Mouse (Mus musculus): ENCODE measurements around the gene Egflam. TPM values are rescaled to one million over a fixed set of nuclear protein-coding genes. Genes with fewer than 3 reads are reported as not detected.

Egflam gene
- polyA plus RNA-seq, 1 experiment from 2014 or later = 14.3 TPM

DNA sequence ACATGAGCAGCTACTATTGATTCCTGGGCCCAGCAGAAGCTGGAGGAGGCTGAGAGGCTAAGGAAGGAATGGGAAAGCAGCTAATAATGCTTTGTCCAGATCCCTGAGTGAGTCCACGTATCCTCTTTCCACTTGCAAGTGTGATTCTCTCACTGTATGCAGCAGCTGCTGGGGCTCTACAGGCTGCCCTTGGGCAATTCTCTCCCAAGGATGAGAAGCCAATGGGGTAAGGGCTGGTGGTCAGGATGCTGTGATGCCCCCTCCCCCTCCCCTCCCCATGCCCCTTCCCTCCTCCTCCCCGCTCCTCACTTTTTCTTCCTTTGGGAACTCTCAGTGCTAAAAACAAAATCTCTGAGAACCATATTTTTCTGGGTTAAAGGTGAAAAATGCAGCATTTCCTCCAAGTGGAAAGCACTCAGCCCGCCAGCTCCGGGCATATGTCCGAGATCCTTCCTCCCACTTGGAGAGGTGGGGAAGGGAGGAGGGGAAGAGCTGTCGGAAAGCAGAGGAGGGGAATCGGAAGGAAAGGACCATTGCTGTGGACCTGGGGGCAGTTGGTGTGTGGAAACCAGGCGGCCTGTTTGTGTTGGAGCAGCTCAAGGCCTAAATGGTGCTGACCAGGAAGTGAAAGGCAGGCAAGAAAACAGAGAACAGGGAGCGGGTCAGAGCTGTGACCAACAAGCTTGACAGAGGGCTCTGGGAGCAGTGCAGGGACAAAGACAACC, 194.4 kb downstream of the Egflam start:
- no peak for TF ChIP-seq CTCF (IDR thresholded peaks at IDR 0.05; ENCODE audit: low read depth)
- 0 out of 2 replicates have a peak, but pooled peaks cover 22% of the 10 kb centered on the region for H3K4me1 ChIP-seq (replicated peaks; ENCODE audit: insufficient read depth, low read length)
- WGBS = 42% methylated on average over 9 of the region's 9 CpGs
- no peak overlapping the region for H3K9ac ChIP-seq (ENCODE audit: low read depth, low read length)
- no peak overlapping the region for H3K4me3 ChIP-seq (replicated peaks; ENCODE audit: low read depth, low read length)
- peak; percentile 85 for DNase-seq (ENCODE audit: low spot score)
- H3K9me3 ChIP-seq (replicated peaks; ENCODE audit: low read length) = no peaks in the 10 kb centered on the region
- no peaks in the 10 kb centered on the region for H3K27me3 ChIP-seq (ENCODE audit: insufficient read depth, low read length)
- no peak overlapping the region for H3K4me2 ChIP-seq (ENCODE audit: low read length)
- no peaks in the 10 kb centered on the region for H3K36me3 ChIP-seq (ENCODE audit: insufficient read depth, low read length)
- peak overlapping the region; percentile 58; the same call in 1 of the 2 replicates for H3K27ac ChIP-seq
- peak; percentile 46 for ATAC-seq (replicated peaks; ENCODE audit: low FRiP score, low read depth)

DNA sequence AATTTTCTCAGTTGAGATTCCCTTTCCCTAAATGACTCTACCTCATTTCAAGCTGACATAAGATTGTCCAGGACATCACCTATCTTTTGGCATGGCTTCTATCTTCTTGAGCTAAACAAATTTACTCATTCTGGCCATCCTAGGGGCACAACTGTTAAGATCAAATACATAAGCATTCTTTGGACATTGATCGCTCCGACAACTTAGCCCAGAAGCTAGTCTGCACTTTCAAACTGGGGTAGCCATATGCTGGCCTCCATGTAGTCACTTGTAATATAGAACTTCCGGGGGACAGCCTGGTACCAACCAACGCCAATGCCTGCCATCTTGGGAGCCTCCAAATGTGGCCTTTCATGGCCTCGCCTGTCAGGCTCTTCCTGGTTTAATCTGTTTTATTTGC, 195.2 kb downstream of the Egflam start:
- Histone ChIP-seq H3K4me2 (ENCODE audit: low read length) (no peak overlapping the region), H3K9me3 (replicated peaks; ENCODE audit: low read length) (no peaks in the 10 kb centered on the region), H3K27me3 (ENCODE audit: insufficient read depth, low read length) (no peaks in the 10 kb centered on the region), H3K9ac (ENCODE audit: low read depth, low read length) (no peak overlapping the region), H3K27ac (peak overlapping the region; percentile 58; the same call in 1 of the 2 replicates), H3K4me1 (replicated peaks; ENCODE audit: insufficient read depth, low read length) (0 out of 2 replicates have a peak, but pooled peaks cover 22% of the 10 kb centered on the region), H3K4me3 (replicated peaks; ENCODE audit: low read depth, low read length) (no peak overlapping the region), H3K36me3 (ENCODE audit: insufficient read depth, low read length) (no peaks in the 10 kb centered on the region)
- no peak for TF ChIP-seq CTCF (IDR thresholded peaks at IDR 0.05; ENCODE audit: low read depth)
- WGBS = 97% methylated on average over 5 of the region's 5 CpGs
- DNase-seq (ENCODE audit: low spot score) = no peak
- ATAC-seq (replicated peaks; ENCODE audit: low FRiP score, low read depth) = no peak

DNA sequence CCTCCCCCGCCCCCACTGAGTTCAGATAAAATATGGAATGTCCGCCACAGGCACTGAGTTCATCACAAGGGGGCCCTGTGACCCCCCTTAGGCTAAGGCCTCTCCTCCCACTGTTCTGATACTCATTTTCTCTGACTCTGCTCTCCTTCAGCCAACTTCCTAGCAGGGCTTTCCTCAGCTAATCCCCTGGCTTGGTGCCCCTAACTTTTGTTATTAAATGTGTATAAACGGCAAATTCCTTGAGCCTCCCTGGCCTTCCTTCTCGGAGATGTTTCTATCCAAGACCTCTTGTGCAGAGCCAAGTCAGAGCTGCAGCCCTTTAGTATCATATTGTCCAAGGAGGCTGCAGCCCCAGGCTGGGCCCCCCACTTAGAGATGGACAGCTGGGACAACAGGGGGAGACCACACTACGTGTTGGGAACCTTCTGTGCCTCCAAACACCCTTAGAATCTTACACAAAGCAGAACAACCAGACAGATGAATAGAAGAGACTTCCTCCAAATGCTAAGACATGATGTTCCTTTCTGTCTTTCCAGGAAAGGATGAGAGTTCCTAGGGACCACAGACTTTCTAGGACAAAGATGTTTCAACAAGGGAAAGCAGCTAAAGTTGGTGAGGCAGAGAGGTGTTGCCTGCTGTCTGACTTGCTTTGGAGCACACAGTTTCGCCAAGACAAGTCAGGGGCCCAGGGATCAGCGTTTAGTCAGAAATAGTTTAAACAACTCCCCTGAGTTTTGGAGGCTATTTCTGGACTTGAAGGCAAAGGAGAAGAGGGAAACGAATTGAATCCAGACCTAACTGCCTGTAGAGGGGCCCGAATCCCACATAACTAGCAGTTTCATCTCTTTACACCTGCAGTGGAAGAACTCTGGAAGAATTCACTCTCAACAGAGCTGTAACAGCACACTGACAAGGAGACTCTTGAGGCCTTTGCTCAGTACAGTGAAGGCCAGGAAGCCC, 196.5 kb downstream of the Egflam start:
- 54% methylated on average over 9 of the region's 9 CpGs for WGBS
- TF ChIP-seq CTCF (IDR thresholded peaks at IDR 0.05; ENCODE audit: low read depth) = no peak
- H3K4me3 ChIP-seq (replicated peaks; ENCODE audit: low read depth, low read length) = no peak overlapping the region
- H3K27me3 ChIP-seq (ENCODE audit: insufficient read depth, low read length) = no peaks in the 10 kb centered on the region
- peak overlapping the region; percentile 63 for H3K27ac ChIP-seq
- H3K4me2 ChIP-seq (ENCODE audit: low read length) = no peak overlapping the region
- 0 out of 2 replicates have a peak, but pooled peaks cover 22% of the 10 kb centered on the region for H3K4me1 ChIP-seq (replicated peaks; ENCODE audit: insufficient read depth, low read length)
- H3K9ac ChIP-seq (ENCODE audit: low read depth, low read length) = no peak overlapping the region
- DNase-seq (ENCODE audit: low spot score) = peak; percentile 43
- ATAC-seq (replicated peaks; ENCODE audit: low FRiP score, low read depth) = no peak
- no peaks in the 10 kb centered on the region for H3K36me3 ChIP-seq (ENCODE audit: insufficient read depth, low read length)
- H3K9me3 ChIP-seq (replicated peaks; ENCODE audit: low read length) = no peaks in the 10 kb centered on the region

DNA sequence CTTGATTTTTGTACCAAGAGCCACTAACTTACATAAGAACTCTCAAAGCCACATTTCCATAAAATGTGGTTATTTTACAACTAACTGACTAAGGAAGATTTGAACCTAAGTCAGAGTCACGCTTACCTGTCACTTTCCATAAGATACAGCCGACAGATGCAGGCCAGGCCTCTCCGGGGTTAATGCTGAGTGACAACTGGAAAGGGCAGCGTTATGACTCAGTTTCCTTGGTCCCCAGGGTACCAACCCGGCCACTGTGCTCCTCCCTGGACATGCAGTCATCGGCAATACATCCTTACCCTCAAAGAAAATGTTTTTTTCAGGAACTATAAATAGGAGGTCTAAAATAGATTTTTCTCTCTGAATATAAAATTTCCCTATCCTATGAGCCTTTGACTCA, 197.9 kb downstream of the Egflam start:
- H3K9me3 ChIP-seq (replicated peaks; ENCODE audit: low read length) = no peaks in the 10 kb centered on the region
- H3K4me1 ChIP-seq (replicated peaks; ENCODE audit: insufficient read depth, low read length) = 0 out of 2 replicates have a peak, but pooled peaks cover 19% of the 10 kb centered on the region
- ATAC-seq (replicated peaks; ENCODE audit: low FRiP score, low read depth) (no peak), DNase-seq (ENCODE audit: low spot score) (no peak)
- no peak for TF ChIP-seq CTCF (IDR thresholded peaks at IDR 0.05; ENCODE audit: low read depth)
- H3K9ac ChIP-seq (ENCODE audit: low read depth, low read length) = no peak overlapping the region
- no peak overlapping the region for H3K4me3 ChIP-seq (replicated peaks; ENCODE audit: low read depth, low read length)
- H3K27ac ChIP-seq = no peak overlapping the region
- H3K27me3 ChIP-seq (ENCODE audit: insufficient read depth, low read length) = no peaks in the 10 kb centered on the region
- WGBS = 59% methylated on average over 6 of the region's 6 CpGs
- H3K4me2 ChIP-seq (ENCODE audit: low read length) = no peak overlapping the region
- no peaks in the 10 kb centered on the region for H3K36me3 ChIP-seq (ENCODE audit: insufficient read depth, low read length)

DNA sequence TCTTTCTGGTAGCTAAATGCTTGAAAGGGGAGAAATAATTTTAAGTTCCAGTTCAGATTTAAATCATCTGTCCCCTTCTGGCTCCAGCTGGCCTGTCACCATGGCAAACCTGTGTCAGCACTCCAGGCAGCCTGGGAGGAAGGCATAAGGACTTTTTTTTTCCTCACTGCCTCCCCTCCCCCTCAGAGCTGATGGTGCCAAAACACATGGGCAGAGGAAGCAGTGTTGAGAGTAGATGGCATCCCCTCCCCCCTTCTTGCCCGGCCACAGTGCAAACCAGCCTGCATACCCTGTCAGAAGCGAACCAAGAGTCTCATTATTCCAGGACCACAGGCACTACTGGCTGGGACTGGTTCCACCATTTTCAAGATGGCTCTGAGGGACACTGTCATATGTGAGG, 199.4 kb downstream of the Egflam start:
- H3K4me3 ChIP-seq (replicated peaks; ENCODE audit: low read depth, low read length) = no peak overlapping the region
- TF ChIP-seq CTCF (IDR thresholded peaks at IDR 0.05; ENCODE audit: low read depth) = no peak
- H3K27ac ChIP-seq = no peak overlapping the region
- WGBS = 65% methylated on average over 2 of the region's 2 CpGs
- 0 out of 2 replicates have a peak, but pooled peaks cover 14% of the 10 kb centered on the region for H3K4me1 ChIP-seq (replicated peaks; ENCODE audit: insufficient read depth, low read length)
- no peak overlapping the region for H3K9ac ChIP-seq (ENCODE audit: low read depth, low read length)
- no peak overlapping the region for H3K4me2 ChIP-seq (ENCODE audit: low read length)
- ATAC-seq (replicated peaks; ENCODE audit: low FRiP score, low read depth) (peak; percentile 62; the same call in 1 of the 2 replicates), DNase-seq (ENCODE audit: low spot score) (no peak)
- H3K9me3 ChIP-seq (replicated peaks; ENCODE audit: low read length) = no peaks in the 10 kb centered on the region
- H3K36me3 ChIP-seq (ENCODE audit: insufficient read depth, low read length) = no peaks in the 10 kb centered on the region
- H3K27me3 ChIP-seq (ENCODE audit: insufficient read depth, low read length) = no peaks in the 10 kb centered on the region

Data from kidney, postnatal 0 days (tissue).